Mouse (Mus musculus): ENCODE results near the gene Kpna3. TPM values are rescaled to one million over a fixed set of nuclear protein-coding genes. Genes with fewer than 3 reads are reported as not detected.

Kpna3 gene
- polyA plus RNA-seq, 1 experiment from 2014 or later = 62.3 TPM

DNA sequence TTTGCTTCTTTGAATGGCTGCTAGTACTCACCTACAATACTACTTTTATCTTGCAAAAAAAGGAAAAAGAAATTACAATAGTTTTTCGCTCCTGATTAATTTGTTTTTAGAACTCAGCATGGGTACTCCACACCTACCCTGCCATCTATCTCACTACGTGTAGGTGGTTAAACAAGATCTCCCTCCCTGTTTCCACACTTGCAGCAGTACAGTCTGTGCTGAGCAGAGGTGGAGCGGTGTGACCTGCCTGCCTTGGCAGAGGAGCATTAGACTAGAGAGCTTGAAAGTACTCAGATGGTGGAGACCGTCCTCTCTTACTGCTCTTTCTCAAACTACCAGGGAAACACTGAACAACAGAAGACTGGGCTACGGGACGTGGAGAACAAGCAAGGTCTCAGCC is 44.9 kb downstream of the Kpna3 start:
- ATAC-seq (ENCODE audit: insufficient read depth) (no peak), DNase-seq (no peak)
- Histone ChIP-seq H3K9ac (no peak overlapping the region), H3K4me2 (no peak overlapping the region), H3K27ac (ENCODE audit: low read depth) (no peak overlapping the region), H3K9me3 (ENCODE audit: low read depth, low read length) (no peaks in the 10 kb centered on the region), H3K36me3 (ENCODE audit: insufficient read depth) (peaks cover 16% of the 10 kb centered on the region), H3K27me3 (ENCODE audit: insufficient read depth, low read length) (no peaks in the 10 kb centered on the region), H3K4me3 (ENCODE audit: low read depth, low read length) (no peak overlapping the region), H3K4me1 (ENCODE audit: insufficient read depth) (no peaks in the 10 kb centered on the region)
- 84% methylated on average over 6 of the region's 6 CpGs for WGBS
- TF ChIP-seq CTCF (IDR thresholded peaks at IDR 0.05; ENCODE audit: low read depth) = no peak

GRCm38 (mm10) chr14:61390586-61390985 is 49.1 kb downstream of the Kpna3 start:
- Histone ChIP-seq H3K9me3 (ENCODE audit: low read depth, low read length) (no peaks in the 10 kb centered on the region), H3K4me2 (no peak overlapping the region), H3K9ac (no peak overlapping the region), H3K36me3 (ENCODE audit: insufficient read depth) (peaks cover 24% of the 10 kb centered on the region), H3K27ac (ENCODE audit: low read depth) (no peak overlapping the region), H3K4me1 (ENCODE audit: insufficient read depth) (no peaks in the 10 kb centered on the region), H3K4me3 (ENCODE audit: low read depth, low read length) (no peak overlapping the region), H3K27me3 (ENCODE audit: insufficient read depth, low read length) (no peaks in the 10 kb centered on the region)
- WGBS = 82% methylated on average over 3 of the region's 3 CpGs
- DNase-seq = no peak
- ATAC-seq (ENCODE audit: insufficient read depth) = no peak
- no peak for TF ChIP-seq CTCF (IDR thresholded peaks at IDR 0.05; ENCODE audit: low read depth)

DNA sequence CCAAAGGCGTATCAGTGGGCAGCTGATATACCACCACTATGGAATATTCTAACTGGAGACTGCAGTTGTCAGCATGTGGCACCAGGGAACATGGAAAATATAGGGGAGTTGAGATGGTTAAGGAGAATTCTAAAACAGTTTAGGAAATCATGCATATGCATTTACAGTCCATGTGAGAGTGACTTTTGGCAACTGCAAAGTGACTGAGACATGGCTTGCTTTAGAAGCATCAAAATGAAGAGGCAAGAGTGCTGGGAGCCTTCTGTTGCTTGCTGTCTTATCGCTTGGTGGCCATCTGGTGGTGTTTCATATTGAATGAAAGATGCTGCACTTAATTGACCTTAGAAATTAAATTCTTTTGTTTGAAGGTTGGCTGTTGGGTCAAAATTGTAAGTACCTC is 72.4 kb downstream of the Kpna3 start:
- H3K9me3 ChIP-seq (ENCODE audit: low read depth, low read length) = no peaks in the 10 kb centered on the region
- no peak overlapping the region for H3K4me2 ChIP-seq
- ATAC-seq (ENCODE audit: insufficient read depth) (no peak), DNase-seq (no peak)
- TF ChIP-seq CTCF (IDR thresholded peaks at IDR 0.05; ENCODE audit: low read depth) = no peak
- H3K27me3 ChIP-seq (ENCODE audit: insufficient read depth, low read length) = no peaks in the 10 kb centered on the region
- WGBS = 93% methylated on average over 2 of the region's 2 CpGs
- H3K9ac ChIP-seq = no peak overlapping the region
- no peaks in the 10 kb centered on the region for H3K4me1 ChIP-seq (ENCODE audit: insufficient read depth)
- H3K27ac ChIP-seq (ENCODE audit: low read depth) = no peak overlapping the region
- peaks cover 41% of the 10 kb centered on the region for H3K36me3 ChIP-seq (ENCODE audit: insufficient read depth)
- no peak overlapping the region for H3K4me3 ChIP-seq (ENCODE audit: low read depth, low read length)

GRCm38 (mm10) chr14:61364656-61365055 is 75.0 kb downstream of the Kpna3 start:
- H3K9ac ChIP-seq = no peak overlapping the region
- DNase-seq (no peak), ATAC-seq (ENCODE audit: insufficient read depth) (no peak)
- TF ChIP-seq CTCF (IDR thresholded peaks at IDR 0.05; ENCODE audit: low read depth) = no peak
- no peaks in the 10 kb centered on the region for H3K9me3 ChIP-seq (ENCODE audit: low read depth, low read length)
- no peak overlapping the region for H3K4me2 ChIP-seq
- H3K36me3 ChIP-seq (ENCODE audit: insufficient read depth) = peaks cover 18% of the 10 kb centered on the region
- H3K4me1 ChIP-seq (ENCODE audit: insufficient read depth) = 0 out of 2 replicates have a peak, but pooled peaks cover 5% of the 10 kb centered on the region
- H3K27me3 ChIP-seq (ENCODE audit: insufficient read depth, low read length) = no peaks in the 10 kb centered on the region
- H3K4me3 ChIP-seq (ENCODE audit: low read depth, low read length) = no peak overlapping the region
- WGBS = 77% methylated on average over 3 of the region's 3 CpGs
- no peak overlapping the region for H3K27ac ChIP-seq (ENCODE audit: low read depth)

GRCm38 (mm10) chr14:61363734-61364133 is 75.9 kb downstream of the Kpna3 start:
- 94% methylated on average over 2 of the region's 2 CpGs for WGBS
- DNase-seq (no peak), ATAC-seq (ENCODE audit: insufficient read depth) (no peak)
- H3K27ac ChIP-seq (ENCODE audit: low read depth) = no peak overlapping the region
- no peak overlapping the region for H3K4me3 ChIP-seq (ENCODE audit: low read depth, low read length)
- H3K4me1 ChIP-seq (ENCODE audit: insufficient read depth) = 0 out of 2 replicates have a peak, but pooled peaks cover 5% of the 10 kb centered on the region
- H3K36me3 ChIP-seq (ENCODE audit: insufficient read depth) = peaks cover 14% of the 10 kb centered on the region
- no peak overlapping the region for H3K9ac ChIP-seq
- H3K9me3 ChIP-seq (ENCODE audit: low read depth, low read length) = no peaks in the 10 kb centered on the region
- H3K4me2 ChIP-seq = no peak overlapping the region
- H3K27me3 ChIP-seq (ENCODE audit: insufficient read depth, low read length) = no peaks in the 10 kb centered on the region
- no peak for TF ChIP-seq CTCF (IDR thresholded peaks at IDR 0.05; ENCODE audit: low read depth)

- Histone ChIP-seq H3K9me3 (ENCODE audit: low read depth, low read length) (no peaks in the 10 kb centered on the region), H3K36me3 (ENCODE audit: insufficient read depth) (peaks cover 10% of the 10 kb centered on the region), H3K27me3 (ENCODE audit: insufficient read depth, low read length) (no peaks in the 10 kb centered on the region), H3K4me1 (ENCODE audit: insufficient read depth) (0 out of 2 replicates have a peak, but pooled peaks cover 5% of the 10 kb centered on the region), H3K27ac (ENCODE audit: low read depth) (no peak overlapping the region), H3K4me3 (ENCODE audit: low read depth, low read length) (no peak overlapping the region), H3K4me2 (no peak overlapping the region), H3K9ac (no peak overlapping the region)
- 87% methylated on average over 2 of the region's 2 CpGs for WGBS
- no peak for DNase-seq
- ATAC-seq (ENCODE audit: insufficient read depth) = no peak
- TF ChIP-seq CTCF (IDR thresholded peaks at IDR 0.05; ENCODE audit: low read depth) = no peak
Measured at GRCm38 (mm10) chr14:61362268-61362667, 77.4 kb downstream of the Kpna3 start.

GRCm38 (mm10) chr14:61360981-61361511 is 78.6 kb downstream of the Kpna3 start:
- WGBS = 42% methylated on average over 3 of the region's 3 CpGs
- no peaks in the 10 kb centered on the region for H3K9me3 ChIP-seq (ENCODE audit: low read depth, low read length)
- 0 out of 2 replicates have a peak, but pooled peaks cover 5% of the 10 kb centered on the region for H3K4me1 ChIP-seq (ENCODE audit: insufficient read depth)
- no peak overlapping the region for H3K9ac ChIP-seq
- DNase-seq (peak; percentile 23), ATAC-seq (ENCODE audit: insufficient read depth) (no peak)
- no peaks in the 10 kb centered on the region for H3K27me3 ChIP-seq (ENCODE audit: insufficient read depth, low read length)
- H3K4me2 ChIP-seq = peak overlapping the region; percentile 66
- no peak overlapping the region for H3K27ac ChIP-seq (ENCODE audit: low read depth)
- H3K36me3 ChIP-seq (ENCODE audit: insufficient read depth) = 0 out of 2 replicates have a peak, but pooled peaks cover 3% of the 10 kb centered on the region
- H3K4me3 ChIP-seq (ENCODE audit: low read depth, low read length) = peak overlapping the region; percentile 62
- no peak for TF ChIP-seq CTCF (IDR thresholded peaks at IDR 0.05; ENCODE audit: low read depth)

All from lung, embryonic 14.5 days (tissue).